Mouse (Mus musculus) cerebellum, adult 2 months (tissue): ENCODE data around the gene Krt28.

Source experiments
- CTCF ChIP-seq: fragments of 200-500 bp; IDR thresholded peaks from 2 replicates; pipeline ENCODE4 v1.5.1; 2011; ENCODE audit warnings: low read depth, mild to moderate bottlenecking, control low read depth, low read length, moderate library complexity, borderline replicate concordance; ENCODE audit not compliant: insufficient read depth
- POLR2A ChIP-seq: fragments of 200-500 bp; IDR thresholded peaks from 2 replicates; pipeline ENCODE4 v1.6.1; 2011; ENCODE audit warnings: low read length, control low read depth, borderline replicate concordance; ENCODE audit not compliant: insufficient read depth

DNA sequence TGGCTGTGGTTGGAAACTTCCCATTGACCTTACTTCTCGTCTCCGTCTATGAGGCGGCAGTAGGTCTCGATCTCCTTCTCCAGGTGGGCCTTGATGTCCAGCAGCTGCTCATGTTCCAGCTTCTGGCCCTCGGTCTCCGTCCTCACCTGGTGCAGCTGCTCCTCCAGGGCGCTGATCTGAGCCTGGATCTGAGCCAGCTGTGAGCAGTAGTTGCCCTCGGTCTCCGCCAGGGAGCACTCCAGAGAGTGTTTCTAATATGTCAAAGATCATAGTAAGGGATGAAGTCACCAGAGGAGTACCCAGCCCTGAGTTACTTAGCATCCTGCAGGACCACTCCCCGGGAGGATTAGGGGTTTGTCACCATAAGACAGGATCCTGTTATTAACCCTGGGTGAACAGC is 7.9 kb downstream of the Krt28 start:
- no peak for TF ChIP-seq CTCF
- no peak for TF ChIP-seq POLR2A
